Mouse (Mus musculus): ENCODE data around the gene Casq1.
"Not testable (repeated sequence)": the region's sequence is repeated elsewhere in the genome, so short reads cannot be mapped to it uniquely, and the experiment has no call there.

Casq1 gene

DNA sequence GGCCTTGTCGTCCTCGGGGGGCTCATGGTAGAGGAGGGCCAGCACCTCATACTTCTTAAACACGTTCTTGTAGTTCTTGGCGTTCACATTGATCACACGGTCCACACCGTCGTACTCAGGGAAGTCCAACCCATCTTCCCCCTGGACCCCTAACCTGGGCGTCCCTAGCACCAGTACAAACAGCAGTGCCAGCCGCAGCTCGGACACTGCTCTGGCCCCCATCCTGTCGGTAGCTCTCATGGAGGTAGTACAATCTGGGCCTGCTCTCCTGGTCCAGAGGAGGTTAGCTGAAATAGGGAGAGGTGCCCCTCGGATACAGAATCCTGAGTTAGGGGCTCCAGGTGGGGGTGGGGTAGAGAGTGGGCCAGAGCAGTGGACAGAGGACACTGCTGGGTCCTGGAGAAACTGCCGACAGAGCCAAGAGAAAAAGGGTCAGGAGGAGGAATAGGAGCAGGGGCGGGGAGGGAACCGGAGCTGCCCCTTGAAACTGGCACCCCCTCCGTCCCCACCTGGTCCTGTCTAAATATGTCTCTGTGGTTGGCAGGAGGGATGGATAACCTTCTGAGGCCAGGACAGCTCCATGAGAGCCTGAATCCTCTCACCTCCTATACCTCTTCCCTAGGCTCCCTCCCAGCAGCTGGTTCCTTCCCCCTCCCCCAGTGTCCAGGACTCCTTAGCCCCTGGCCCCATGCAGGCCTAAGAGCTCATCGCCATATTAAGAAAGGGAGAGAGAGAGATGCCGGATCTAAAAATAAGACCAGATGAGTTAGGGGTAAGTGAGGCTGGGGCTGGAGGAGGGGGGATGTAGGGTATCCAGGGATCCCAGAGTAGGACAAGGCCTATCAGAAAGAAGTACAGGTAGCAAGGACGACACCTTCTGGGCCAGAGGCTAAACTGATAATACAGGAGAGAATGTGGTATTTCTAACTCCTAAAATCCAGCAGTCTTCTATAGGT is at the start of gene Casq1:
Casq1 (minus strand) TSS at position 418 of the 956 bp plus-strand sequence.
- DNase-seq (ENCODE audit: low spot score in 2 of 2), result no peak

DNA sequence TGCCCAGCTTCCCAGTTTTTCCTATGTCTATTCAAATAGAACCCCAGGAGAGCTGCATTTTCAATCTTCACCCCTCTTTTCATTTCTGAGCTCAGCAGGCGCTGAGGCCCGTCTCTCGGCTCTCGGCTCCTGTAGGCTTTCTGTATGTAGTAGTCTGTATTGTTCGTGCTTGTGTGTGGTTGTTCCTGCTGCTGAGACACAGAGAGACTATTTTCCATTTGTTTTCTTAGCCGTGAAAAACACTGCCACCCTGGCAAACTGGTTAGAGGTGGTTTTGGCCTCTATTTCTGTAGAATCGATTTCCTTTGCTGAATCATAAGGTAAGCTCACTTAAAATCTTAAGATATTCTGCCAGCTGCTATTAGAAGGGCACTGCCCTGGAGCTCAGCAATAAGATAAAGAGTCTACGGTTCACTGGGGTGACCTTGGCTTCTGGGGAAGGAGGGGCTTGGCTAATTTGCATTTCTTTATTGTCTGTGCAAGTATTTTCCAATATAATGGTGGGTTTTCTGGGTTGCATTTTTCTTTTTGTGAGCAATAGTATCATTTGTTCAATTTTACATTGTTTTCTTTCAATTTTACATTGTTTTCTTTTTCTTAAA is 41.9 kb upstream of the Casq1 start, which contains the start of gene Igsf8:
Igsf8 (plus strand) TSS at position 165 of the 602 bp plus-strand sequence.
- no peak for DNase-seq (ENCODE audit: low spot score in 2 of 2)

- no peak for DNase-seq (ENCODE audit: low spot score in 2 of 2)
Measured at GRCm38 (mm10) chr1:172258314-172258713, 38.6 kb upstream of the Casq1 start, which contains the start of gene Atp1a4. Gene Atp1a4 (minus strand): TSS chr1:172258414.

DNA sequence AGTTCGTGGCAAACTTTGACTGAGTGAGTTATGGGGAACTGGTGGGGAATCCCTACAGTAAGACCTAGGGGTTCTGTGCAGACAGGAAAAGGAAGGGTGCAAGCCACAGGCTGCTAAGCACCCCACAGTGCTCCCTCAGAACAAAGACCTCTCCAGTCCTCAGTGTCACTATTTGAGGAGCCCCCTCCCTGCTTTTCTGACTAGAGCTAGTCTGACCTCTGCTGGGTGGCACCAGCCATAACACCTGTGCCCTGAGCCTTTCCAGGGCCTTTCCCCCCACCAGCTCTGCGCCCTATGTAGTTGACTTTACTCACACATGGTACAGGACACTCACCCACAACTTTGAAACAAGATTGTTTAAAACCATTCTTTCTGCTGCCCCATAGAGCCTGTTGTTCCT is 28.0 kb upstream of the Casq1 start:
- no peak for DNase-seq (ENCODE audit: low spot score in 2 of 2)

- DNase-seq (ENCODE audit: low spot score in 2 of 2), result no peak
Measured at GRCm38 (mm10) chr1:172247216-172247615, 27.5 kb upstream of the Casq1 start.

DNA sequence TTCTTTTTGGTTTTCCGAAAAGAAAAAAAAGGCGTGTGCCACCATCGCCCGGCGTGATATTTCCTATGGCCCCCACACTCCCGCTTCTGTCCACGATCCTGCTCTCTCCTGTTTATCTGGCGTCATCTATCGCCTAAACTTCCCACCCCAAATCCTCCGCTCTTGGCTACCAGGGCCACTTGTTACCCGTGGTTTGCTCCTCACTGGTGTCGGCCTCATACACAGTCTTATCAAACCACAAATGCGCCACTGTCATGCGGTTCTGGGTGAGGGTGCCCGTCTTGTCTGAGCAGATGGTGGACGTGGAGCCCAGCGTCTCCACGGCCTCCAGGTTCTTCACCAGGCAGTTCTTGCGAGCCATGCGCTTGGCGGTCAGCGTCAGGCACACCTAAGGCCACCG is 25.0 kb upstream of the Casq1 start:
- not testable (repeated sequence) for DNase-seq (ENCODE audit: low spot score in 2 of 2)

- DNase-seq (ENCODE audit: low spot score in 2 of 2), result peak in 1 of 2 experiments; percentile 37
Measured at GRCm38 (mm10) chr1:172243547-172244205, 24.0 kb upstream of the Casq1 start.

GRCm38 (mm10) chr1:172242401-172242800 is 22.7 kb upstream of the Casq1 start:
- peak; percentile 44 to 53 for DNase-seq (ENCODE audit: low spot score in 2 of 2)

GRCm38 (mm10) chr1:172240945-172241708 is 21.5 kb upstream of the Casq1 start:
- no peak for DNase-seq (ENCODE audit: low spot score in 2 of 2)

DNA sequence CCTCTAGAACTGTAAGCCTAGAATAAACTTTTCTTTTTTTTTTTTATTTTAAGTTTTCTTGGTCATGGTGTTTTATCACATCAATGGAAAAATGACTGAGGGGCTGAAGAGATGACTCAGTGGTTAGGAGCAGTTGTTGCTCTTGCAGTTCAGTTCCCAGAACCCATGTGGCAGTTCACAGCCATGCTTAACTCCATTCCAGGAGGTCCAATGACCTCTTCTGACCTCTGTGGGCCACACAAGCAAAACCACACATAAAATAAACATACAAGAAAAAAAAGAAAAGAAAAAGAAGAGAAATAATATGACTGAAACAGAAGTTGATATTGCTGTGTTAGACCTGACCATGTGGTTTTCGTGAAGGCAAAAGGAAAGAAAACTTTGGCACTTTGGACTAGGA is 9.5 kb upstream of the Casq1 start:
- DNase-seq (ENCODE audit: low spot score in 2 of 2), result no peak

- no peak for DNase-seq (ENCODE audit: low spot score in 2 of 2)
Measured at GRCm38 (mm10) chr1:172228209-172228608, 8.5 kb upstream of the Casq1 start.

DNA sequence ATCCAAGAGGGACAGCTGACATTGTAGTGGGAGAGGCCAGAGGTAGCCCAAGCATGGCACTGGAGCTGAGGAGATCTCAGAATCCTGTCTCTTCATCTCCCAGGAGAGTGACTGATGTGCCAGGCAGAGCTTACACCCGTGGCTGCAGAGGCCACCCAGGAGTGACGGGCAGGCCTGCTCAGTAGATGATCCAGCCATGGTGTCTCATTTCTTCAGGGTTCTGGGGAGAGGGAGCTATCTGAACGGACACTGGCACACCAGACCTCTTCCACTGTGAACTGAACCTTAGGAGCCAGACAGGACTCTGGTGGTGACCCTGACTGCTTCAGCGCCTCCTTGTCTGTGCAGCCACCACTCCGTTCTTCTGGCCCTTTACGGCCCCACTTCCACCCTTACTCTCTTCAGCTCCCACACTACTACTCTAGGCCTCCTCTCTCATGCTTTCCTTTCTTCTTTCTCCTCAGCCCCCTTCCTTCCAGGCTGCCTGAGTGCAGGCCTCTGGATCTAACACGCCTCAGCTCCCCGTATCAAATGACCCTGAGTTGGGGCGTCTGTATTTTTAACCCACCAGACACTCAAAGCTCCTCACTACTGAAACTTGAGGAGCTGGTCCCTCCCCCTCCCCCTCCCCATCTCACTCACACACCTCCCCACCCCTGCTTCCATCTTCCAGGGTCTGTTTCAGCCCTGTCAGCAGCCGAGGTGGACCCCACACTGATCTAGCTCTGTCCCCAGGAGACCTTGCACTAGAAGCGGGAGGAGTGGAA is 1.8 kb upstream of the Casq1 start:
- DNase-seq (ENCODE audit: low spot score in 2 of 2), result no peak

- peak; percentile 67 to 79 for DNase-seq (ENCODE audit: low spot score in 2 of 2)
Measured at GRCm38 (mm10) chr1:172220414-172220813, 746 bp upstream of the Casq1 start.

DNA sequence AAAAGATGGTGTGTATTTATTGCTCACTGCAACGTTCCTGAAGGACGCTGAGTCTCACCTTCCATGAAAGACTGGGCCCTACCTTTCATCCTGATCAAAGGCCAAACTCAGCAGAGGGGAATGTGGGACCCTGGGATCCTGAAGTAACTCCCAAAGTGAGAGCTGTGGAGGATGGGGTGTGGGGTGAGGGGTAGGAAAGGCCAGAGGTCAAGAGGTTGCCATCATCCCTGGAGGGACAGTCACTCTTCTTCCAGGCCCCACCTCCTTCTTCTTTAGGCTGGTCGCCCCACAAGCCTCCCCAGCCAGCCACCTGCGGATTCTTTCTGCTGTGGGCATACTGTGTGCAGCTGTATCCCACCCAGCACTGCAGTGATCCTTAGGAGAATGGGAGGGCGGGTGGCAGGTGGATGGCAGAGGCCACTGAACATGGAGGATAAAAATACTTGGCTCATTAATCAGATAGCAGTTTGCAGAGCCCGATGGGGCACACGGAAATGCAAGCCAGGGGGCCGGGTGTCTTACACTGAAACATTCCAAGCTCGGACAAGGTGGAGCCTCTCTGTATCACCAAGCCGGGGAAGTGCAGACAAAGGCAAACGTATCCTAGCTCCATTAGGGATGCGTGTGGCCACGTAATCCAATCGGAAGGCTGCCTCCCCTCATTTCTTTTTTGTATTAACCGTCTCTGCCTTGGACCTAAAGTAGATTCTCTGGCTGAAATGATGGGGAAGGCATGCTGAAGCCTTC is 1.3 kb downstream of the Casq1 start:
- peak in 1 of 2 experiments; percentile 33 for DNase-seq (ENCODE audit: low spot score in 2 of 2)

DNA sequence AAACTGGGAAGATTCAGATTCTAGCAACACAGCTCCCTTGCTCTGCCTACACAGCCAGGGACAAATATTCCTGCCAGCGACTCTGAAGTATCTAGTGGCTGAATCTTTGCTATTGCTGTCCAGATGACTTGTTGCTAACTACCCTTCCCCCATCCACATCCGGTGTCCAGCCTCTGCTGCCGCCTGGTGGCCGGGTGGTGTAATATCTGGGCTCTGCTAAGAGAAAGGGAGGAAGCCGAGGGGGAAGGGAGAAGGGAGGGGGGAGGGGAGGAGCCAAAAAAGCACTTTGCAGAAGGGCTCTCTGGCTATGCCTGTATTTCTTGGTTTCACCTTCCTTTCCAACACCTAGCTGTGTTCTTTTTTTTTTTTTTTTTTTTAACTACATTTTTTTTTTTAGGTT is 2.5 kb downstream of the Casq1 start:
- DNase-seq (ENCODE audit: low spot score in 2 of 2), result peak; percentile 92 to 93

- peak in 1 of 2 experiments; percentile 52 for DNase-seq (ENCODE audit: low spot score in 2 of 2)
Measured at GRCm38 (mm10) chr1:172214748-172215147, 4.9 kb downstream of the Casq1 start.

- peak in 1 of 2 experiments; percentile 29 for DNase-seq (ENCODE audit: low spot score in 2 of 2)
Measured at GRCm38 (mm10) chr1:172213771-172214170, 5.9 kb downstream of the Casq1 start.

DNA sequence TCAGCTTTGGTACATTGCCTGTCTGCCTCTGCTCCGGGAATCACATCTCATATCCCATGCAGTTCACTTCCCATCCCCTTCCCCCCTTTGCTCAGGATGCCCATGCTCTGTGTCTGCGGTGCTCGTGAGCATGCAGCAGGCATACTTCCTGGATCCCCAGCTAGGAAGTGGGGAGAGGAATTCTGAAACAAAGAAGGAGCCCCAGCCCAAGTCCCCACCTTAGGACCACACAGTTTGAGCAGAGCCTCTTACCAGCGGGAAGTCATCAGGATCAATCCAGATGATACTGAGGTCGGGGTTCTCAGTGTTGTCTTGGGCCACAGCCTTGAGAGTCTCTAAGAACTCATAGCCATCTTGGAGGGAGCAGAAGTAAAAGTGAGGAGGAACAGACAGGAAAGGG is 6.9 kb downstream of the Casq1 start:
- DNase-seq (ENCODE audit: low spot score in 2 of 2), result peak in 1 of 2 experiments; percentile 27

GRCm38 (mm10) chr1:172207111-172207584 is 12.5 kb downstream of the Casq1 start:
- peak in 1 of 2 experiments; percentile 63 for DNase-seq (ENCODE audit: low spot score in 2 of 2)
